ENCODE assay signal across 8 mouse cellular contexts in the genomic region with DNA sequence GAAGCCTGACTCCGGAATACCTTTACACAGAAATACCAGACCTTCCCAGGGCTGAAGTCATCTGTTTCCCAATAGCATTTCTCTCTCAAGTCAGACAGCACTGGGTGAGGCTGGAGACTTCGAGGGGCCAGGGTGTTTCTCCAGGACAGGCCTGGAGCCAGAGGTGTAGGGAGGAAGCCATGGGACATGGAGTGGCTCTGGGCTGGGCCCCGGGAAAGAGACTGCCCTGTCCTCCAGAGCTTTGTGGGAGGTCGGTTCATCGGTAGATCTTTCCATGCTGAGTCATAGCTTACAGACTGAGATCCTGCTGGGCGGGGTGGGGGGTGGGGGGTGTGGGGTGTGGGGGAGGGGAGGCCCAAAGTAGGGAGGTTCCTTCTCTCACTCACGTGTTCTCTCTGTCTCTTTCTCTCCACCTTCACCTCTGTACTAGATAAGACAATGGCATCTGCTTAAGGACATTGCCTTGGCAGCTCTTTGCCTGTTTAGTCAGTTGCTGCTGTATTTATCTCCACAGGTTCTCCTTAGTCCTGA. TPM values are rescaled to one million over a fixed set of nuclear protein-coding genes. Genes with fewer than 3 reads are reported as not detected.
DNase-seq lines count a peak whose midpoint lies in the region; ATAC-seq lines count a peak whose summit lies in the region.

No protein-coding gene starts in this region.

- no peaks in the 10 kb centered on the region for H3K36me3 ChIP-seq in forebrain, embryonic 10.5 days (replicated peaks)
- no peaks in the 10 kb centered on the region for H3K36me3 ChIP-seq in forebrain, embryonic 12.5 days (replicated peaks)

- no peaks in the 10 kb centered on the region for H3K9me3 ChIP-seq in forebrain, embryonic 10.5 days
- no peaks in the 10 kb centered on the region for H3K9me3 ChIP-seq in forebrain, embryonic 12.5 days

- H3K4me2 ChIP-seq in forebrain, embryonic 12.5 days, result no peak overlapping the region

- H3K9ac ChIP-seq in forebrain, embryonic 12.5 days, result no peak overlapping the region

- intact Hi-C loops in heart, postnatal 25 days (cut with DNase I), result no loop called here

- no peak overlapping the region for H3K4me3 ChIP-seq in forebrain, embryonic 10.5 days
- no peak overlapping the region for H3K4me3 ChIP-seq in forebrain, embryonic 12.5 days (replicated peaks)

- peaks cover 16% of the 10 kb centered on the region for H3K4me1 ChIP-seq in forebrain, embryonic 10.5 days
- peaks cover 10% of the 10 kb centered on the region for H3K4me1 ChIP-seq in forebrain, embryonic 12.5 days

- ATAC-seq in forebrain, embryonic 12.5 days (ENCODE audit: low FRiP score), result no peak
- peak; percentile 59; the same call in 1 of the 2 replicates for ATAC-seq in megakaryocyte, adult 5-6 weeks (ENCODE audit: poor library complexity, severe bottlenecking)

- 33% methylated on average over 7 of the region's 7 CpGs for WGBS in forebrain, embryonic 10.5 days
- WGBS in forebrain, embryonic 12.5 days, result 36% methylated on average over 7 of the region's 7 CpGs

- DNase-seq in forebrain, embryonic 10.5 days (ENCODE audit: extremely low spot score, low spot score), result no peak
- DNase-seq in adrenal gland, adult 8-10 months, result peak; percentile 45
- DNase-seq in heart, postnatal 25 days (ENCODE audit: low spot score), result peak; percentile 71
- DNase-seq in embryo, embryonic 10 days (ENCODE audit: low spot score), result no peak
- no peak for DNase-seq in cerebellum, adult 8-10 months
- DNase-seq in B cell, adult 2 months, result no peak

- 0 out of 2 replicates have a peak overlapping the region, but pooled peaks have one; percentile 4 for H3K27ac ChIP-seq in forebrain, embryonic 10.5 days
- H3K27ac ChIP-seq in forebrain, embryonic 12.5 days, result no peak overlapping the region

- no peaks in the 10 kb centered on the region for H3K27me3 ChIP-seq in forebrain, embryonic 10.5 days (ENCODE audit: poor library complexity, severe bottlenecking)
- H3K27me3 ChIP-seq in forebrain, embryonic 12.5 days, result no peaks in the 10 kb centered on the region

RNA-seq across cellular contexts. Expression of gene Pecam1, which starts 27.5 kb away (rescaled TPM):
- 16.0 and 16.9 TPM in 2 replicates for polyA plus RNA-seq in forebrain, embryonic 10.5 days (2016; fragmentation: Nextera tagmentation; extraction: Ambion mirVana)
- 14.8 and 15.5 TPM in 2 replicates for polyA plus RNA-seq in forebrain, embryonic 12.5 days (2016; fragmentation: Nextera tagmentation; extraction: Ambion mirVana)
- total RNA-seq in adrenal gland, adult 8-10 months (2022), result 10 to 100 TPM; 59.0 to 91.0 (median 69.9) TPM
- 100 to 1,000 TPM; 127 to 139 TPM for total RNA-seq in heart, postnatal 25 days (2021)
- total RNA-seq in megakaryocyte, adult 5-6 weeks (2015), result 25.0 and 26.2 TPM in 2 replicates
- total RNA-seq in megakaryocyte, adult 5-6 weeks (2017), result 22.6 and 24.4 TPM in 2 replicates

RNA-seq across cellular contexts. Expression of gene Milr1, which starts 28.1 kb away (rescaled TPM):
- 0.81 and 1.00 TPM in 2 replicates for polyA plus RNA-seq in forebrain, embryonic 10.5 days (2016; fragmentation: Nextera tagmentation; extraction: Ambion mirVana)
- 0.91 and 0.95 TPM in 2 replicates for polyA plus RNA-seq in forebrain, embryonic 12.5 days (2016; fragmentation: Nextera tagmentation; extraction: Ambion mirVana)
- 1 to 10 TPM; 1.6 to 4.6 (median 2.2) TPM for total RNA-seq in adrenal gland, adult 8-10 months (2022)
- 1 to 10 TPM; 1.1 to 1.6 TPM for total RNA-seq in heart, postnatal 25 days (2021)
- total RNA-seq in megakaryocyte, adult 5-6 weeks (2015), result 195 and 212 TPM in 2 replicates
- 204 and 237 TPM in 2 replicates for total RNA-seq in megakaryocyte, adult 5-6 weeks (2017)

RNA-seq across cellular contexts. Expression of gene Polg2, which starts 56.4 kb away (rescaled TPM):
- 10.1 and 10.9 TPM in 2 replicates for polyA plus RNA-seq in forebrain, embryonic 10.5 days (2016; fragmentation: Nextera tagmentation; extraction: Ambion mirVana)
- 10.3 and 10.4 TPM in 2 replicates for polyA plus RNA-seq in forebrain, embryonic 12.5 days (2016; fragmentation: Nextera tagmentation; extraction: Ambion mirVana)
- total RNA-seq in adrenal gland, adult 8-10 months (2022), result 10 to 100 TPM in 1 of 4 experiments, 1 to 10 TPM in 3; 5.5 to 14.4 (median 7.9) TPM
- total RNA-seq in heart, postnatal 25 days (2021), result 1 to 10 TPM; 4.2 to 4.9 TPM
- total RNA-seq in megakaryocyte, adult 5-6 weeks (2015), result 11.6 and 13.3 TPM in 2 replicates
- 7.8 and 11.1 TPM in 2 replicates for total RNA-seq in megakaryocyte, adult 5-6 weeks (2017)

Comparison
In these comparisons a context has a peak if more than half of its experiments do, and no peak if none do; other contexts are left out.
1. DNase-seq: peak in adrenal gland, adult 8-10 months (single experiment) and heart, postnatal 25 days (single experiment); none in forebrain, embryonic 10.5 days (single experiment), embryo, embryonic 10 days (single experiment), cerebellum, adult 8-10 months (single experiment) and B cell, adult 2 months (0 of 2).
2. RNA of gene Milr1, which starts 28.1 kb away (total RNA-seq): 195 to 237 TPM in megakaryocyte, adult 5-6 weeks; 1.6 to 4.6 TPM in adrenal gland, adult 8-10 months and 1.1 to 1.6 TPM in heart, postnatal 25 days; every median in the first group is over 10 times any median in the second.